Mouse (Mus musculus) MN1 (cell line): ENCODE data around the gene Acbd3.

Experiments used
- DNase-seq: peaks from one replicate; pipeline ENCODE4 v3.0.0-alpha.2; 2016; ENCODE audit warnings: low spot score

Acbd3 gene

DNA sequence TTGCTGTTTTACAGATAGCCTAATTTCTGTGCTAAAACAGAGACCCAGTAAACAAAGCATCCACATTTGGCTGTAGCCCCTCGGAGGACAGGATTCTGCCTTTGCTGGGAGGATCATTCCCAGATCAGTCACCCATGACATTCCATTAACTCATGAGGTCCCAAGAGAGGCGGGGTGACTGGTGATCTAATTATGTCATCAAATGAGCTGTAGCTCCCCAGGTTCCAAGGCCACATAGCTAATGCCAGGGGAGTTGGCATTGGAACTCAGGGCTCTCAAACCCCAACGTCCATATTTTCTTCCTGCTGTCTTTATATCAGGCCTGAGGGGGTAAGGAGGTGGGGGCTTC is 57.7 kb downstream of the Acbd3 start:
- DNase-seq: peak; percentile 52

DNA sequence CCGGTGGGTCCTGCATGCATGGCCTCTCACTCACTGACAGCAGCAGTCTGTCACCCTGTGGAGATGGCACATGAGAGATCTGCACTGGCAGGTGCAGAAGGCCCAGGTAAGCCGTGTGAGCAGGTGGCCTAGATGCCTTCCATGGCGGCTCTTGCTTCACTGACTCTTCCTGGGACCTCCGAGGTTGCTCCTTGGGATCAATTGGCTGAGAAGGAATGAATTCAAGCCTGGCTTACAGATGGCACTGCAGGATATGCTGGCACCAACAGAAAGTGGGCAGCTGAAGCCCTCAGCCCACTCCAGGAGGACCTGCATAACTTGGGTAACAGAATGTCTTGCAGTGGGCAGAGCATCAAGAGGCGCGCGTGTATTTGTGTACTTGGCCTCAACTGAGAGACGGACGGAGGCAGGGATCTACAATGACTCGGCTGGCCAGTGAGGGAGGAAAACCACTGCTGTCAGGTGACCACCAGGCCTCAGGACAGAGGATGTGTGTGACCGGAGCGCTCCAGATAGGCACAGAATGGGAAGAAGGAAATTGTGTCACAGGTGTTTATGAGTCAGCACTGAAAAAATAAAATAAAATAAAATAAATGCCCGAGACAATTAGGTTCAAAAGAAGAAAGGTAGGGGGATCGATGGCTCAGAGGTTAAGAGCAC is 66.1 kb downstream of the Acbd3 start:
- no peak for DNase-seq

DNA sequence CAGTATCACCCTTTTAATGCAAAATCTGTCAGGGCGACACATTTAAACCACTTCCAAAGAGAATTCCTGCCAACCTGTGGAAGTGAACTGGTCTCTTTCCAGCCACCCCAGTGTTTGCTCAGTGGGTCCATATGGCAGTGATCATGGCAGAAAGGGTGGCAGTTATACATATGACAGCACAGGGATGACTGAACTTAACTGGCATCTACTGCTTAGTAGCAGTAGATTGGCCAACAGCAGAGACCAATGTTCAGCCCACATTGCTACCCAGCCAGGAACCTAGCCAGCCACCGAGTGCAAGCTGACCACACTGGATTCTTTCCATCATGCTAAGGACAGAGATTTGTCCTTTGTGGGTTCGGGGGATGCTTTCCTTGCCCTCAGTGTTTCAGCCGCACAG is 67.0 kb downstream of the Acbd3 start:
- no peak for DNase-seq

DNA sequence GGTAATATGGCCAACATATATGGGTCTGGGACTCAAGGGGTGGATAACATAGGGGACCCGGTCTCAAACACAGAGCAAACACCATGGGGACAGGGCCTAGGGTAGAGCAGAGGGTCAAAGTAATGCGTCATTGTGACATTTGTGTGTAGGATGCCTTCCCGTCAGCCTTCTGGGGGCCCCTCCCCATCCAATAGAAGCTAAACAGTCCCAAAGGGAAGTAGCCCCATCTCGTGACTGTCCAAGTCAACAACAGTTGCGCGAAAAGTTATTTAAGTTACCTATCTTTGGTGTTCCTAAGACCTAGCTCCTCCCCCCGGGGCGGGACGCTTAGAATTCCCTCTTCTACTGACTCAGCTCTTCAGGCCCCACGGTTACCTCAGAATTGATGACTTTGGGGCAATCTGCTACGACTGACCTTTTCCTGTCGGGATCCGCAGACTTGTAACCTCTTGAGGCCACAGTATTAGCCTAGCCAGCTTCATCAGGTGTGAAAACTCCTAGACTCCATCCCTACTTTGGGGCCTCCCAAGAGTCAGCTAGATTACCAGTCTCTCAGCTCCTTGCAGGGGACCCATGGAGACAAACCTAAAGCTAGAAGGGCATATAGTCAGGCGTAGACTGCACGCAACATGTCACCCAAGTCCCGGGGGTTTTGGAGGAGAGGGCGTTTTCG is 67.7 kb downstream of the Acbd3 start:
- no peak for DNase-seq

DNA sequence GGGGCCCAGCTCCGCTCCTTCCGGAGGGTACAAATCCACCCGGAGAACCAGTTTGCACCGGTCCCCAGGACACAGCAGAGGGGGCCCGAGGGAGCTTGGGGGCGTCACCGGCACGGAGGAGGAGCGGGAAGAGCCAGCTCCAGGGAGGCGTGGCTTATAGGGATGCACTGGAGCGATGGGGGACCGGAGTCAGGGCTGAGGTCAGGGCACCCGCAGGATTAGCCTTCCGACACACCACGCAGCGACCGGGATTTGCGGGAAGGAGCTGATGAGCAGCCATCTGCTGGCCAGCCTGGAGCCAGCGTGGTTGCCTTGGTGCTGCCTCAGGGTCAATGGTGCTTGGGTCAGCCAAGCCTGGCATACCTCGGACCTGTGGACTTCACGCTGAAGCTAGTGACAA is 68.3 kb downstream of the Acbd3 start:
- no peak for DNase-seq

DNA sequence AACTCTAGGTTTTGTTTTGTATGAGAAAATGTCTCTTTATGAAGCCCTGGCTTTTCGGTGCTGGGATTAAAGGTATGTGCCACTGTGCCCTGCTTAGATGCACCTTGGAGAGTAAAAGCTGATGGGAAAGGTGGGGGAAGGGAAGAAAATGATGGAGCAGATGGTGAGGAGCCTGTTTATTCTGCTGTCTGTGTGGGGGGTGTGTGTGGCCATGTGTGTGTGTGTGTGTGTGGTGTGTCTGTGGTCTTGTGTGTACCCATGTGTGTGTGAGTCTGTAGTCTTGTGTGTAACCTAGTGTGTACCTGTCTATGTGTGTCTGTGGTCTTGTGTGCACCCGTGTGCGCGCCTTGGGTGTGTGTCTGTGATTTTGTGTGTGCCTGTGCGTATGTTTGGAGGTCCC is 72.8 kb downstream of the Acbd3 start:
- DNase-seq: no peak

DNA sequence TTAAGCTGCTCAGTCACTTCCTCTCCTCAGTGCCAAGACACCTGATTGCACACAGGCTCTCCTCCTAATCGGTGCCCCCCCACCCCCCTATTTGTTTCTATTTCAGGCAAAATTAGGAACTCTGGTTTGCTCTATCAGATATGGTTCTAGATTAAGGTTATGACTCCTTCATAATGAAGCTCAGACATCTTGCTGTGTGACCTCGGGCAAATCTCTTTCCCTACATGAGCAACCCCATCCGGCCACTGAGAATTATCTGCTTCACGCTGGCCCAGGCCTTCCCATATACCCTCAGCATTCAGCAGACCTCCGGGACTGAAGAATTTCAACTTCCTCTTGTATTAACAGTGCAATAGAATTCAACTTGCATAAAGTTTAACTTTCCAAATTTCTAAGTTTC is 73.4 kb downstream of the Acbd3 start:
- no peak for DNase-seq

DNA sequence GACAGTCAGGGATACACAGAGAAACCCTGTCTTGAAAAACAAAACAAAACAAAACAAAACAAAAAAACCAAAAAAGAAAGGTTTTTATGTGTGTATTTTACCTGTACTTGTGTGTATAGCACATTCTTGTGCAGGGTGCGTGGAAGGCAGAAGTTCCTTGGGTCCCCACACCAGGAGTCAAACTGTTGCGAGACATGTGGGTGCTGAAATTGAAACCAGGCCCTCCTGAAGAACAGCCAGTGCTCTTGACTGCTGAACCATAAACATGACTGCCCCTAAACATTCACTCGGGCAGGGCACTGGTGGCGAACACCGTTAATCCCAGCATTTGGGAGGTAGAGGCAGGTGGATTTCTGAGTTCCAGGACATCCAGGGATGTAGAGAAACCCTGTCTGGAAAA is 74.2 kb downstream of the Acbd3 start:
- DNase-seq: no peak

DNA sequence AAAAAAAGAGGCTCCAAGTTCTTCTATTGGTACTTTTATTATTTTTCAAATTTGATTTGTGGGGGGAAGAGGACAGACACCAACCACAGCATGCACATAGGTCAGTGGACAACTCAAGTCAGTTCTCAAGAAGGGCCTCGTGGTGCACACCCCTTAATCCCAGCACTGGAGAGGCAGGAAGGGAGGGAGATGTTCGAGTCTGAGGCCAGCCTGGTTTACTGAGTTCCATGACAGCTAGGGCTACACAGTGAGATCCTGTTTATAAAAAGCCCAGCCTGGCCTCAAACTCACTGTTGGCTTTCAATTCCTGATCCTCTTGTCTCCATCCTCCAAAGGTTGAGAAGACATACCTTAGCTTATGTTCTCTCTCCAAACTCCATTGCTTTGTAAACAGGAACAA is 75.0 kb downstream of the Acbd3 start:
- no peak for DNase-seq

DNA sequence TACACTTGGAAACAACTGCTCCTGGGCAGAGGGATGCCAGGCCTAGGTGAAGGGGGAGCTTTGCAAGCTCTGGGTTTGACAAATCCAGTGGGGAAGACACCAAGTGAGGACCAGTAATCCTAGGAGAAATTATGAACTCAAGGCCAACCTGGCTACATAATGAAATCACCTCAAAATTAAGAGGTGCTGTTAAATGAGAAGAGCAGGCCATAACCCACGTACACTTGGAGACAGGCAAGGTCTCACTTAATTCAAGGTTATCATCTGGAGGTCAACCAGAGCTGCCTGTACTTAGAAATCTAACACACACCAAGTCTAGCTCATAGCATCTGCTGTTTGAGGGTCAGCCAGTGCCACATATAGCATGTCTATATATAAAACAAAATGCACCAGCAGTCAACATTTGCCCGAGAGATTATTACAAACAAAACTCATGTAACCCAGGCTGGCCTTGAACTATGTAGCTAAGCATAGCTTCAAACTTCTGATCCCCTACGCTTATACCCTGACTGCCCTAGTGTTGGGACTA is 75.7 kb downstream of the Acbd3 start:
- no peak for DNase-seq
